Mouse (Mus musculus) CD4-positive naive resting alpha-beta T cell, adult 57 days (primary cell): ENCODE results near the gene Fmr1nb. TPM values are rescaled to one million over a fixed set of nuclear protein-coding genes. Genes with fewer than 3 reads are reported as not detected.

Experiments used
- total RNA-seq: library from RNA; stranded (reverse); gene quantifications from one replicate; pipeline ENCODE4 v1.2.4, GENCODE M21; 2023

Fmr1nb gene
- not detected for total RNA-seq

DNA sequence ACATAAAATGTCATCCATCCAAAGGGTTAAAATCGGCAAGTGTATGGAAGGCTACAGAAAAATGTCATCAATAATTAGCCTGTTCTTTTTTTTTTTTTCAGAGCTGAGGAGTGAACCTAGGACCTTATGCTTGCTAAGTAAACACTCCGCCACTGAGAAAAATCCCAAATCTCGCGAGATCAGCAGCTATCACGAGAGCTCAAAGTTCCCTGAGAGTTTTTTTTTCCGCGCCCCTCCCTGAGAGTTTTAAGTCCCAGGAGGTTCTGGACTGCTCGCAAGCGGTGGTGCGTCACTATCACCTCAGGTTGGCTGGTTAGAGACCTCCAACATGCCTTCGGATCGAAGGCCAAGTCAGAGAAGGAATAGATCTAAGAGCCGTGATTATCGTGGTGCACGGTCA lies at the start of gene Fmr1nb:
Gene Fmr1nb (plus strand): TSS at position 234 of the 400 bp plus-strand sequence.

DNA sequence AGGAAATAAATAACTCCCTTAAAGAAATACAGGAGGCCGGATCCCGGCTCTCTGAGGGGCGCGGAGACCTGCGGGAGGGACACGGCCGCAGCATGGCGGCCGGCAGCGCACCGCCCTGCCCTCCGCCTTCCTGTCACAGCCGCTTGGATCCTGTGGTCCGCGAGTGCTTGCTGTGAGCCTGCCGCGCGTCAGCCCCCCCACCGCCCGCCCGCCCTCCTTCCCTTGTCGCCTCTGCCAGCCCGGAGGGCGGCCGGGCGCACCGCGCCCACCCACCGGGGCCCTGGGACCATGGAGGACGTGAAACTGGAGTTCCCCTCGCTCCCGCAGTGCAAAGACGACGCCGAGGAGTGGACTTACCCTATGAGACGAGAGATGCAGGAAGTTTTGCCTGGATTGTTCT lies 59.4 kb downstream of the Fmr1nb start, which contains the start of gene Gm14698:
Gene Gm14698 (plus strand): TSS at position 35 of the 400 bp plus-strand sequence.

Other genes with a start within 250 kb of the Fmr1nb start
- gene Fmr1, start 83.3 kb upstream of the Fmr1nb start, total RNA-seq, result 94.7 TPM
- 1.4 TPM for gene Gm14698, start 59.3 kb downstream of the Fmr1nb start, total RNA-seq
- gene Gm6812, start 131.2 kb downstream of the Fmr1nb start, total RNA-seq, result not detected